Mouse (Mus musculus): Measurements from ENCODE around the gene St6galnac6.

The St6galnac6 gene

GRCm38 (mm10) chr2:32617601-32618000 lies 18.1 kb downstream of the St6galnac6 start:
- no peak for DNase-seq (ENCODE audit: low spot score)

- peak; percentile 72 for DNase-seq (ENCODE audit: low spot score)
Measured at GRCm38 (mm10) chr2:32618051-32618450, 18.5 kb downstream of the St6galnac6 start.

GRCm38 (mm10) chr2:32620682-32621516 lies 21.4 kb downstream of the St6galnac6 start:
- peak; percentile 94 for DNase-seq (ENCODE audit: low spot score)

- no peak for DNase-seq (ENCODE audit: low spot score)
Measured at GRCm38 (mm10) chr2:32621517-32621859, 22.0 kb downstream of the St6galnac6 start, which contains the start of gene Ak1. Ak1 (plus strand) TSS chr2:32621758.

- peak; percentile 40 for DNase-seq (ENCODE audit: low spot score)
Measured at GRCm38 (mm10) chr2:32624111-32624748, 24.7 kb downstream of the St6galnac6 start.

GRCm38 (mm10) chr2:32625212-32625872 lies 25.8 kb downstream of the St6galnac6 start:
- peak; percentile 83 for DNase-seq (ENCODE audit: low spot score)

- peak; percentile 70 for DNase-seq (ENCODE audit: low spot score)
Measured at GRCm38 (mm10) chr2:32625873-32626694, 26.6 kb downstream of the St6galnac6 start.

GRCm38 (mm10) chr2:32627266-32628043 lies 27.9 kb downstream of the St6galnac6 start:
- DNase-seq (ENCODE audit: low spot score), result no peak

- DNase-seq (ENCODE audit: low spot score), result no peak
Measured at GRCm38 (mm10) chr2:32628044-32628550, 28.6 kb downstream of the St6galnac6 start.

GRCm38 (mm10) chr2:32628729-32629128 lies 29.2 kb downstream of the St6galnac6 start:
- DNase-seq (ENCODE audit: low spot score), result peak; percentile 67

- peak; percentile 93 for DNase-seq (ENCODE audit: low spot score)
Measured at GRCm38 (mm10) chr2:32629276-32629976, 29.9 kb downstream of the St6galnac6 start.

- DNase-seq (ENCODE audit: low spot score), result no peak
Measured at GRCm38 (mm10) chr2:32630036-32630435, 30.5 kb downstream of the St6galnac6 start.

- DNase-seq (ENCODE audit: low spot score), result no peak
Measured at GRCm38 (mm10) chr2:32631046-32631445, 31.5 kb downstream of the St6galnac6 start.

GRCm38 (mm10) chr2:32631737-32632394 lies 32.4 kb downstream of the St6galnac6 start:
- peak; percentile 91 for DNase-seq (ENCODE audit: low spot score)

GRCm38 (mm10) chr2:32633660-32634059 lies 34.2 kb downstream of the St6galnac6 start:
- DNase-seq (ENCODE audit: low spot score), result peak; percentile 52

GRCm38 (mm10) chr2:32634277-32635105 lies 35.0 kb downstream of the St6galnac6 start:
- DNase-seq (ENCODE audit: low spot score), result no peak

- DNase-seq (ENCODE audit: low spot score), result no peak
Measured at GRCm38 (mm10) chr2:32636617-32637016, 37.1 kb downstream of the St6galnac6 start.

GRCm38 (mm10) chr2:32637778-32638281 lies 38.3 kb downstream of the St6galnac6 start:
- DNase-seq (ENCODE audit: low spot score), result no peak

GRCm38 (mm10) chr2:32639632-32640031 lies 40.1 kb downstream of the St6galnac6 start:
- DNase-seq (ENCODE audit: low spot score), result no peak

Data from MN1 (cell line).